Mouse (Mus musculus) thymus, postnatal 0 days (tissue): ENCODE data around the gene 1600014C23Rik. TPM values are rescaled to one million over a fixed set of nuclear protein-coding genes. Genes with fewer than 3 reads are reported as not detected.

Source experiments
- DNase-seq: peaks from one replicate; pipeline ENCODE4 v3.0.0-alpha.2; 2015; ENCODE audit warnings: low spot score
- polyA plus RNA-seq: library from polyadenylated mRNA; unstranded; fragments of >200 nt; fragmentation: Nextera tagmentation; extraction: Ambion mirVana; gene quantifications from 2 replicates; pipeline ENCODE4 v1.2.1, GENCODE M21; 2015

Gene 1600014C23Rik
- polyA plus RNA-seq, 1 experiment from 2014 or later: not detected

GRCm38 (mm10) chr17:45693812-45694565 is 39.7 kb downstream of the 1600014C23Rik start:
- DNase-seq: no peak

- no peak for DNase-seq
Observed at GRCm38 (mm10) chr17:45692159-45692558, 41.5 kb downstream of the 1600014C23Rik start.

- no peak for DNase-seq
Observed at GRCm38 (mm10) chr17:45690044-45690443, 43.6 kb downstream of the 1600014C23Rik start.

- no peak for DNase-seq
Observed at GRCm38 (mm10) chr17:45689120-45689519, 44.5 kb downstream of the 1600014C23Rik start.

GRCm38 (mm10) chr17:45686716-45687115 is 46.9 kb downstream of the 1600014C23Rik start, which contains the start of gene Tmem63b:
TSS of gene Tmem63b (minus strand) at chr17:45686905.
- DNase-seq: peak; percentile 79

GRCm38 (mm10) chr17:45686093-45686619 is 47.5 kb downstream of the 1600014C23Rik start, which contains the start of gene Mrpl14:
TSS of gene Mrpl14 (plus strand) at chr17:45686322.
- DNase-seq: peak; percentile 97

- DNase-seq: peak; percentile 40
Observed at GRCm38 (mm10) chr17:45685171-45686092, 48.2 kb downstream of the 1600014C23Rik start.

- no peak for DNase-seq
Observed at GRCm38 (mm10) chr17:45684667-45685131, 48.9 kb downstream of the 1600014C23Rik start.

Other genes with a start within 250 kb of the 1600014C23Rik start
- 26.9 and 27.7 TPM in 2 replicates for gene Aars2, start 227.0 kb downstream of the 1600014C23Rik start, polyA plus RNA-seq
- 1.3 and 3.0 TPM in 2 replicates for gene Tcte1, start 210.4 kb downstream of the 1600014C23Rik start, polyA plus RNA-seq
- 19.0 and 19.6 TPM in 2 replicates for gene Tmem151b, start 184.2 kb downstream of the 1600014C23Rik start, polyA plus RNA-seq
- 70.4 and 80.2 TPM in 2 replicates for gene Nfkbie, start 178.1 kb downstream of the 1600014C23Rik start, polyA plus RNA-seq
- gene Slc35b2, start 170.0 kb downstream of the 1600014C23Rik start, polyA plus RNA-seq: 95.8 and 96.9 TPM in 2 replicates
- 1,223 and 1,279 TPM in 2 replicates for gene Hsp90ab1, start 160.6 kb downstream of the 1600014C23Rik start, polyA plus RNA-seq
- 243 and 252 TPM in 2 replicates for gene Slc29a1, start 134.2 kb downstream of the 1600014C23Rik start, polyA plus RNA-seq
- 1.5 and 1.7 TPM in 2 replicates for gene Mymx, start 131.7 kb downstream of the 1600014C23Rik start, polyA plus RNA-seq
- gene Capn11, start 74.5 kb downstream of the 1600014C23Rik start, polyA plus RNA-seq: 0.05 TPM in 1 of 2 replicates, not detected in the other
- gene Mrpl14, start 47.5 kb downstream of the 1600014C23Rik start, polyA plus RNA-seq: 174 and 197 TPM in 2 replicates
- gene Tmem63b, start 46.9 kb downstream of the 1600014C23Rik start, polyA plus RNA-seq: 16.6 and 18.6 TPM in 2 replicates